Mouse (Mus musculus) MEL (cell line): ENCODE data around the gene Rspry1. TPM values are rescaled to one million over a fixed set of nuclear protein-coding genes. Genes with fewer than 3 reads are reported as not detected.

Source experiments
- DNase-seq: peaks from one replicate; pipeline ENCODE4 v3.0.0; 2011; ENCODE audit warnings: low read depth, low spot score
- H3K27ac ChIP-seq: 2 replicates; pipeline ENCODE4 v1.5.1; 2012; ENCODE audit warnings: low read depth, mild to moderate bottlenecking, control low read depth, low read length, moderate library complexity; ENCODE audit not compliant: control insufficient read depth
- H3K27me3 ChIP-seq, 2 experiments: fragments of 150-350 bp in 1 of 2; sonication (generic) in 1 of 2; 2 replicates each; pipeline ENCODE4 v1.6.1; 2012; ENCODE audit warnings: low read length in 2 of 2, mild to moderate bottlenecking in 2 of 2, improper control_type of control experiment in 1 of 2, moderate library complexity in 1 of 2; ENCODE audit not compliant: insufficient read depth in 2 of 2, control insufficient read depth in 1 of 2
- H3K36me3 ChIP-seq, 2 experiments: 2 replicates each; pipeline ENCODE4 v1.6.1; 2012 to 2014; ENCODE audit warnings: low read length in 2 of 2, improper control_type of control experiment in 1 of 2, inconsistent platforms in 1 of 2, mild to moderate bottlenecking in 1 of 2; ENCODE audit not compliant: insufficient read depth in 2 of 2, control insufficient read depth in 1 of 2
- H3K4me1 ChIP-seq, 2 experiments: fragments of 150-350 bp in 1 of 2; sonication (generic) in 1 of 2; 2 replicates each; pipeline ENCODE4 v1.6.1; 2012; ENCODE audit warnings: low read length in 2 of 2, improper control_type of control experiment in 1 of 2, mild to moderate bottlenecking in 1 of 2; ENCODE audit not compliant: insufficient read depth in 2 of 2, control insufficient read depth in 1 of 2
- H3K4me3 ChIP-seq, 2 experiments: fragments of 150-350 bp in 1 of 2; sonication (generic) in 1 of 2; 2 replicates each; pipeline ENCODE4 v1.5.1; 2012; ENCODE audit warnings: low read depth in 2 of 2, low read length in 2 of 2, mild to moderate bottlenecking in 2 of 2, moderate library complexity in 2 of 2, control low read depth in 1 of 2, improper control_type of control experiment in 1 of 2; ENCODE audit not compliant: control insufficient read depth in 1 of 2, insufficient read depth in 1 of 2
- H3K79me2 ChIP-seq: 2 replicates; pipeline ENCODE4 v1.6.1; 2012; ENCODE audit warnings: mild to moderate bottlenecking, low read length, moderate library complexity; ENCODE audit not compliant: control insufficient read depth, poor library complexity, insufficient read depth
- H3K9ac ChIP-seq: 2 replicates; pipeline ENCODE4 v1.6.1; 2012; ENCODE audit warnings: low read depth, mild to moderate bottlenecking, control low read depth, low read length, moderate library complexity; ENCODE audit not compliant: control insufficient read depth, poor library complexity, severe bottlenecking
- H3K9me3 ChIP-seq: fragments of 150-350 bp; sonication (generic); replicated peaks from 2 replicates; pipeline ENCODE4 v1.6.1; 2012; ENCODE audit warnings: mild to moderate bottlenecking, low read length, improper control_type of control experiment, moderate library complexity; ENCODE audit not compliant: insufficient read depth
- CHD2 ChIP-seq: IDR thresholded peaks from 2 replicates; pipeline ENCODE4 v1.6.1; 2011; ENCODE audit warnings: low read length, improper control_type of control experiment
- CTCF ChIP-seq, 3 experiments: IDR thresholded peaks in 2 of 3; conservative IDR thresholded peaks in 1 of 3; 2 replicates each; pipeline ENCODE4 v1.5.1; 2011 to 2012; ENCODE audit warnings: low read length in 3 of 3, low read depth in 2 of 3, mild to moderate bottlenecking in 2 of 3, improper control_type of control experiment in 1 of 3, inconsistent platforms in 1 of 3, mixed read lengths in 1 of 3, moderate library complexity in 1 of 3; ENCODE audit not compliant: control insufficient read depth in 1 of 3, insufficient read depth in 1 of 3, poor library complexity in 1 of 3, severe bottlenecking in 1 of 3
- E2F4 ChIP-seq: IDR thresholded peaks from 2 replicates; pipeline ENCODE4 v1.6.1; 2011; ENCODE audit warnings: low read depth, low read length, improper control_type of control experiment, borderline replicate concordance
- ELF1 ChIP-seq: IDR thresholded peaks from 2 replicates; pipeline ENCODE4 v1.6.1; 2014; ENCODE audit warnings: low read depth, mild to moderate bottlenecking, inconsistent platforms, low read length, improper control_type of control experiment, moderate library complexity
- EP300 ChIP-seq, 2 experiments: IDR thresholded peaks; 2 replicates each; pipeline ENCODE4 v1.6.1; 2011; ENCODE audit warnings: improper control_type of control experiment in 2 of 2, low read length in 2 of 2, low read depth in 1 of 2, mild to moderate bottlenecking in 1 of 2
- ETS1 ChIP-seq: IDR thresholded peaks from 2 replicates; pipeline ENCODE4 v1.6.1; 2012; ENCODE audit warnings: low read depth, mild to moderate bottlenecking, inconsistent platforms, low read length, improper control_type of control experiment, moderate library complexity
- HCFC1 ChIP-seq: IDR thresholded peaks from 2 replicates; pipeline ENCODE4 v1.6.1; 2012; ENCODE audit warnings: low read depth, mild to moderate bottlenecking, inconsistent platforms, low read length, improper control_type of control experiment, moderate library complexity
- JUND ChIP-seq: IDR thresholded peaks from 2 replicates; pipeline ENCODE4 v1.6.1; 2011; ENCODE audit warnings: low read depth, mild to moderate bottlenecking, improper control_type of control experiment, low read length
- MAX ChIP-seq: IDR thresholded peaks from 2 replicates; pipeline ENCODE4 v1.6.1; 2011; ENCODE audit warnings: low read length, improper control_type of control experiment
- NRF1 ChIP-seq: IDR thresholded peaks from 2 replicates; pipeline ENCODE4 v1.6.1; 2014; ENCODE audit warnings: low read depth, mild to moderate bottlenecking, inconsistent platforms, low read length, improper control_type of control experiment, moderate library complexity; ENCODE audit not compliant: poor library complexity, insufficient read depth, severe bottlenecking
- POLR2AphosphoS2 ChIP-seq: IDR thresholded peaks from 2 replicates; pipeline ENCODE4 v1.6.1; 2011; ENCODE audit warnings: low read length, improper control_type of control experiment
- POLR2AphosphoS5 ChIP-seq: IDR thresholded peaks from 2 replicates; pipeline ENCODE4 v1.6.1; 2012; ENCODE audit warnings: low read depth, borderline replicate concordance, mild to moderate bottlenecking, inconsistent platforms, low read length, moderate library complexity, mixed read lengths
- RAD21 ChIP-seq: IDR thresholded peaks from 2 replicates; pipeline ENCODE4 v1.6.1; 2011; ENCODE audit warnings: mild to moderate bottlenecking, low read depth, low read length, improper control_type of control experiment
- SMC3 ChIP-seq: IDR thresholded peaks from 2 replicates; pipeline ENCODE4 v1.6.1; 2011; ENCODE audit warnings: low read depth, low read length, improper control_type of control experiment
- TCF12 ChIP-seq: IDR thresholded peaks from 2 replicates; pipeline ENCODE4 v1.6.1; 2014; ENCODE audit warnings: low read depth, mild to moderate bottlenecking, inconsistent platforms, low read length, improper control_type of control experiment, moderate library complexity
- UBTF ChIP-seq: IDR thresholded peaks from 2 replicates; pipeline ENCODE4 v1.6.1; 2012; ENCODE audit warnings: low read depth, mild to moderate bottlenecking, inconsistent platforms, low read length, improper control_type of control experiment, moderate library complexity, borderline replicate concordance; ENCODE audit not compliant: insufficient read depth
- ZC3H11A ChIP-seq: IDR thresholded peaks from 2 replicates; pipeline ENCODE4 v1.6.1; 2012; ENCODE audit warnings: low read depth, mild to moderate bottlenecking, inconsistent platforms, low read length, improper control_type of control experiment
- ZKSCAN1 ChIP-seq: IDR thresholded peaks from 2 replicates; pipeline ENCODE4 v1.6.1; 2012; ENCODE audit warnings: low read depth, mild to moderate bottlenecking, inconsistent platforms, low read length, improper control_type of control experiment, moderate library complexity
- polyA plus RNA-seq, 2 experiments: library from polyadenylated mRNA; stranded (reverse) in 1 of 2; unstranded in 1 of 2; fragments of >175 nt in 1 of 2; fragments of >200 nt in 1 of 2; gene quantifications; 2 replicates each; pipeline versions ENCODE4 v1.2.1 to v1.2.4; 2012; ENCODE audit warnings: low replicate concordance in 2 of 2, low read depth in 1 of 2; ENCODE audit not compliant: insufficient read length in 2 of 2, insufficient read depth in 1 of 2, missing spikeins in 1 of 2
- total RNA-seq: library from RNA; depleted of rRNA; stranded (reverse); fragments of 300-350 nt; gene quantifications from 2 replicates; pipeline ENCODE4 v1.2.3, GENCODE M21; 2012

Rspry1 gene
- total and polyA plus RNA-seq, 3 experiments = 24.5 to 32.2 TPM; not detected in 1

GRCm38 (mm10) chr8:94581820-94582483 lies 19.8 kb upstream of the Rspry1 start (continued):
- TF ChIP-seq NRF1 = no peak
- peak in 1 of 2 experiments; percentile 46; a peak in 2 of 4 replicates for TF ChIP-seq EP300 (IDR thresholded peaks at IDR 0.05; ENCODE audit: low read depth in 1 of 2, low read length in 2 of 2)
- no peak for TF ChIP-seq POLR2AphosphoS5

- Histone ChIP-seq H3K9ac (no peak overlapping the region), H3K9me3 (no peaks in the 10 kb centered on the region), H3K27ac (no peak overlapping the region), H3K27me3 (no peaks in the 10 kb centered on the region), H3K4me1 (peaks cover 0 to 3% of the 10 kb centered on the region in 2 experiments; a peak in 1 of 4 replicates), H3K36me3 (peaks cover 7 to 26% of the 10 kb centered on the region in 2 experiments; a peak in 3 of 4 replicates), H3K79me2 (no peaks in the 10 kb centered on the region), H3K4me3 (no peak overlapping the region)
- no peak for DNase-seq
- TF ChIP-seq NRF1 = no peak
- TF ChIP-seq ZKSCAN1 = no peak
- no peak for TF ChIP-seq UBTF
- no peak for TF ChIP-seq ELF1
- no peak for TF ChIP-seq HCFC1
- TF ChIP-seq CHD2 = no peak
- TF ChIP-seq JUND = no peak
- TF ChIP-seq ETS1 = no peak
- no peak for TF ChIP-seq E2F4
- no peak for TF ChIP-seq MAX
These were observed 19.2 kb upstream of the Rspry1 start for GRCm38 (mm10) chr8:94582569-94582968.

GRCm38 (mm10) chr8:94584238-94584817 lies 17.4 kb upstream of the Rspry1 start:
- Histone ChIP-seq H3K27ac (no peak overlapping the region), H3K27me3 (no peaks in the 10 kb centered on the region), H3K9ac (no peak overlapping the region), H3K36me3 (peaks cover 7 to 23% of the 10 kb centered on the region in 2 experiments; a peak in 3 of 4 replicates), H3K4me1 (peaks cover 0 to 3% of the 10 kb centered on the region in 2 experiments; a peak in 1 of 4 replicates), H3K9me3 (no peaks in the 10 kb centered on the region), H3K4me3 (no peak overlapping the region), H3K79me2 (no peaks in the 10 kb centered on the region)
- TF ChIP-seq ZC3H11A = peak; percentile 53; the same call in 1 of the 2 replicates
- 0 out of 2 replicates have a peak, but pooled peaks have one; percentile 12 for TF ChIP-seq ETS1
- no peak for TF ChIP-seq TCF12
- no peak for TF ChIP-seq POLR2AphosphoS2
- TF ChIP-seq CTCF (IDR thresholded peaks at IDR 0.05 in 2 of 3, conservative IDR thresholded peaks at IDR 0.05 in 1 of 3; ENCODE audit: control insufficient read depth in 1 of 3, insufficient read depth in 1 of 3, low read depth in 2 of 3, low read length in 3 of 3, poor library complexity in 1 of 3, severe bottlenecking in 1 of 3) = peak; percentile 30 to 73 (median 59); a peak in 5 of 6 replicates
- peak; percentile 63 for TF ChIP-seq RAD21
- TF ChIP-seq SMC3 = peak; percentile 75
- no peak for TF ChIP-seq ZKSCAN1
- DNase-seq = peak; percentile 57
